Mouse (Mus musculus): ENCODE measurements at regions not wholly inside any gene's neighbourhood (a gene's known extent, or its start where the extent isn't known, plus 50 kb on each side); places are given as distances from the start of the nearest gene placed in this dataset.

GRCm38 (mm10) chr11:84585626-84586025 lies 60.3 kb upstream of the Lhx1 start:
- TF ChIP-seq GABPA (IDR thresholded peaks at IDR 0.05; ENCODE audit: insufficient replicate concordance, low read depth, low read length) (no peak), CTCF (conservative IDR thresholded peaks at IDR 0.05 in 1 of 2, IDR thresholded peaks at IDR 0.05 in 1 of 2; ENCODE audit: low read depth in 2 of 2, low read length in 2 of 2) (peak in 1 of 2 experiments; percentile 18; a peak in 1 of 4 replicates), BHLHE40 (IDR thresholded peaks at IDR 0.05; ENCODE audit: low read depth, low read length) (no peak), SIN3A (IDR thresholded peaks at IDR 0.05; ENCODE audit: low read length) (no peak), NRF1 (IDR thresholded peaks at IDR 0.05; ENCODE audit: low read depth, low read length) (no peak), CHD1 (IDR thresholded peaks at IDR 0.05; ENCODE audit: low read depth, low read length) (no peak), ETS1 (conservative IDR thresholded peaks at IDR 0.05; ENCODE audit: low read depth, low read length) (0 out of 2 replicates have a peak, but pooled peaks have one; percentile 23), MEF2A (IDR thresholded peaks at IDR 0.05; ENCODE audit: borderline replicate concordance, low read depth, low read length) (no peak), SMC3 (IDR thresholded peaks at IDR 0.05; ENCODE audit: low read depth, low read length) (no peak)
- H3K27ac ChIP-seq (ENCODE audit: insufficient read depth, low read depth) = no peak overlapping the region
- H3K27me3 ChIP-seq (replicated peaks) = peaks cover 88% of the 10 kb centered on the region
- dilution Hi-C loops (cut with MboI; ENCODE audit: extremely low pct_ligation_motif_present, extremely low pct_unique_long_range_greater_than_20kb, low sequenced_read_pairs) = no loop called here
- no peak overlapping the region for H3K9ac ChIP-seq (ENCODE audit: insufficient read depth, low read depth)
- H3K79me2 ChIP-seq (replicated peaks; ENCODE audit: control insufficient read depth, extremely low read depth, insufficient read depth, poor library complexity, severe bottlenecking) = no peaks in the 10 kb centered on the region
- H3K9me3 ChIP-seq (replicated peaks; ENCODE audit: low read length) = no peaks in the 10 kb centered on the region
- in situ Hi-C loops (cut with MboI; ENCODE audit: low pct_ligation_motif_present, low pct_unique_long_range_greater_than_20kb, low sequenced_read_pairs) = no loop called here
- DNase-seq (ENCODE audit: extremely low read depth) = no peak
- H3K4me1 ChIP-seq (ENCODE audit: control insufficient read depth in 1 of 2, insufficient read depth in 2 of 2) = peaks cover 5 to 11% of the 10 kb centered on the region in 2 experiments; a peak in 3 of 4 replicates
- H3K4me2 ChIP-seq (ENCODE audit: insufficient read depth, low read depth, poor library complexity, severe bottlenecking) = no peak overlapping the region
- no peaks in the 10 kb centered on the region for H3K36me3 ChIP-seq (replicated peaks in 1 of 2; ENCODE audit: control insufficient read depth in 1 of 2, insufficient read depth in 1 of 2, low read length in 1 of 2)
- no peak overlapping the region for H3K4me3 ChIP-seq (replicated peaks in 1 of 3; ENCODE audit: low read depth in 2 of 3, low read length in 2 of 3, poor library complexity in 1 of 3)

DNA sequence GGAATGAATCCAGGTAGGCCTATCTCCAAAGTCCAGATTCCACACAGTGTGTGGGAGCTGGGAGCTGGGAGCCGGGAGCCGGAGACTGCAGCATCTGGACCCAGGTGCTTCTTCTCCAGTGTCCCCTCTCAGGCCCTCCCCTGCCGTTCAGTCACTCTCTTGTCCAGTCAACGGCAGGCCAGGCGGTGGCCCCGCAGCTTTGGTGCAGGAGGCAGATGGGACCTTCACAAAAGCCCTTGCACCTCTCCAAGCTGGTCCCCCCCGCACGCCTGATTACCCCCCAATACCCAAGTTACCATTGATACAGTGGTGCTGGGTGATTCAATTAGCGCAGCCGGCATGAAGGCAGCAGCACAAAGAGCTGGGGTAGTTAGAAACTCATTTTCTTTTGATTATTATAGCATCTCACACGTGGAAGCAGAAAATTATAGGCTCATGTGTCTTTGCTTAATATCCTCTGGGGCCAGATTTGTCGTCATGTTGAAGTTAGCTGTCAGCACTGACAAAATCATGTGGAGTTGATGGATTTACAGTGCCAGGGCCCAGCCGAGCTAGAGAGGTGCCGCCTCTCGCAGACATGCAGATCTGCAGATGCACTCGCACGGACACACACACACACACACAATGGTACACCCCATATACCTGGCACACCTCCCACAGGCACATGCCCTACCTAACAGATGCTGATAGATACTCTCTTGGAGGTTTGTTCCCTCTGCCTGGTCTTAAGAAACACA lies 53.6 kb upstream of the Lhx1 start:
- in situ Hi-C loops (cut with MboI; ENCODE audit: low pct_ligation_motif_present, low pct_unique_long_range_greater_than_20kb, low sequenced_read_pairs) (no loop called here), dilution Hi-C loops (cut with MboI; ENCODE audit: extremely low pct_ligation_motif_present, extremely low pct_unique_long_range_greater_than_20kb, low sequenced_read_pairs) (no loop called here)
- DNase-seq (ENCODE audit: extremely low read depth) = no peak
- Histone ChIP-seq H3K79me2 (replicated peaks; ENCODE audit: control insufficient read depth, extremely low read depth, insufficient read depth, poor library complexity, severe bottlenecking) (no peaks in the 10 kb centered on the region), H3K36me3 (replicated peaks in 1 of 2; ENCODE audit: control insufficient read depth in 1 of 2, insufficient read depth in 1 of 2, low read length in 1 of 2) (no peaks in the 10 kb centered on the region), H3K4me2 (ENCODE audit: insufficient read depth, low read depth, poor library complexity, severe bottlenecking) (no peak overlapping the region), H3K27ac (ENCODE audit: insufficient read depth, low read depth) (no peak overlapping the region), H3K4me3 (replicated peaks in 1 of 3; ENCODE audit: low read depth in 2 of 3, low read length in 2 of 3, poor library complexity in 1 of 3) (no peak overlapping the region), H3K27me3 (replicated peaks) (peaks cover 87% of the 10 kb centered on the region), H3K9ac (ENCODE audit: insufficient read depth, low read depth) (no peak overlapping the region), H3K9me3 (replicated peaks; ENCODE audit: low read length) (no peaks in the 10 kb centered on the region), H3K4me1 (ENCODE audit: control insufficient read depth in 1 of 2, insufficient read depth in 2 of 2) (no peaks in the 10 kb centered on the region)
- TF ChIP-seq POLR2AphosphoS2 (IDR thresholded peaks at IDR 0.05; ENCODE audit: low read depth, low read length) = no peak
- TF ChIP-seq SMC3 (IDR thresholded peaks at IDR 0.05; ENCODE audit: low read depth, low read length) = no peak
- no peak for TF ChIP-seq POLR2A (IDR thresholded peaks at IDR 0.05; ENCODE audit: low read depth, low read length)
- TF ChIP-seq UBTF (IDR thresholded peaks at IDR 0.05; ENCODE audit: low read depth, low read length) = no peak
- no peak for TF ChIP-seq CHD1 (IDR thresholded peaks at IDR 0.05; ENCODE audit: low read depth, low read length)
- no peak for TF ChIP-seq E2F4 (IDR thresholded peaks at IDR 0.05; ENCODE audit: insufficient replicate concordance, low read depth, low read length)
- TF ChIP-seq MAFK (IDR thresholded peaks at IDR 0.05; ENCODE audit: insufficient replicate concordance, low read length) = no peak
- TF ChIP-seq EP300 (IDR thresholded peaks at IDR 0.05; ENCODE audit: low read length) = no peak
- TF ChIP-seq SIN3A (IDR thresholded peaks at IDR 0.05; ENCODE audit: low read length) = no peak
- TF ChIP-seq ZKSCAN1 (IDR thresholded peaks at IDR 0.05; ENCODE audit: borderline replicate concordance, low read depth, low read length) = no peak
- no peak for TF ChIP-seq ZMIZ1 (IDR thresholded peaks at IDR 0.05; ENCODE audit: low read depth, low read length)
- no peak for TF ChIP-seq MEF2A (IDR thresholded peaks at IDR 0.05; ENCODE audit: borderline replicate concordance, low read depth, low read length)
- TF ChIP-seq CTCF (conservative IDR thresholded peaks at IDR 0.05 in 1 of 2, IDR thresholded peaks at IDR 0.05 in 1 of 2; ENCODE audit: low read depth in 2 of 2, low read length in 2 of 2) = no peak
- TF ChIP-seq IRF4 (IDR thresholded peaks at IDR 0.05; ENCODE audit: low read depth, low read length) = no peak
- no peak for TF ChIP-seq RAD21 (IDR thresholded peaks at IDR 0.05; ENCODE audit: low read depth, low read length)
- no peak for TF ChIP-seq ELF1 (IDR thresholded peaks at IDR 0.05; ENCODE audit: low read depth, low read length)

All from CH12.LX (cell line).